Mouse (Mus musculus) adrenal gland, adult 8-10 months (tissue): ENCODE data around the gene Hist2h2be. TPM values are rescaled to one million over a fixed set of nuclear protein-coding genes. Genes with fewer than 3 reads are reported as not detected.
A peak's percentile ranks its signal among the peaks of the same experiment; 100 is the strongest.
"Not testable (repeated sequence)": the region's sequence is repeated elsewhere in the genome, so short reads cannot be mapped to it uniquely, and the experiment has no call there.

Experiments used
- DNase-seq: peaks from one replicate; pipeline ENCODE4 v3.0.0; 2022
- total RNA-seq, 4 experiments: library from RNA; stranded (reverse); gene quantifications; 2 replicates each; pipeline ENCODE4 v1.2.4; 2022

The Hist2h2be gene
- total RNA-seq, 4 experiments from 2014 or later, result 13.8 to 27.3 (median 25.2) TPM

GRCm38 (mm10) chr3:96238954-96239793, 18.3 kb downstream of the Hist2h2be start, which contains the start of gene Hist2h3c2:
Hist2h3c2 (minus strand) TSS chr3:96239127.
- not testable (repeated sequence) for DNase-seq

GRCm38 (mm10) chr3:96239949-96240798, 19.3 kb downstream of the Hist2h2be start, which contains the start of gene Hist2h2aa2:
Hist2h2aa2 (minus strand) TSS chr3:96240276.
- peak; percentile 97 for DNase-seq

- no peak for DNase-seq
Observed at GRCm38 (mm10) chr3:96240799-96241197, 19.9 kb downstream of the Hist2h2be start.

- no peak for DNase-seq
Observed at GRCm38 (mm10) chr3:96243921-96244572, 23.1 kb downstream of the Hist2h2be start.

- DNase-seq, result peak; percentile 87
Observed at GRCm38 (mm10) chr3:96245003-96245886, 24.3 kb downstream of the Hist2h2be start, which contains the start of gene Hist2h2aa1. Hist2h2aa1 (plus strand) TSS chr3:96245497.

- not testable (repeated sequence) for DNase-seq
Observed at GRCm38 (mm10) chr3:96246018-96246417, 25.1 kb downstream of the Hist2h2be start.

GRCm38 (mm10) chr3:96246427-96246856, 25.5 kb downstream of the Hist2h2be start, which contains the start of gene Hist2h3c1:
Hist2h3c1 (plus strand) TSS chr3:96246685.
- DNase-seq, result not testable (repeated sequence)

GRCm38 (mm10) chr3:96247356-96248140, 26.6 kb downstream of the Hist2h2be start:
- DNase-seq, result no peak

GRCm38 (mm10) chr3:96248141-96249033, 27.5 kb downstream of the Hist2h2be start:
- DNase-seq, result no peak

- no peak for DNase-seq
Observed at GRCm38 (mm10) chr3:96249034-96249345, 28.1 kb downstream of the Hist2h2be start.

GRCm38 (mm10) chr3:96250890-96251289, 30.0 kb downstream of the Hist2h2be start:
- no peak for DNase-seq

- DNase-seq, result no peak
Observed at GRCm38 (mm10) chr3:96251787-96252186, 30.9 kb downstream of the Hist2h2be start.

- no peak for DNase-seq
Observed at GRCm38 (mm10) chr3:96254683-96255355, 33.9 kb downstream of the Hist2h2be start.

GRCm38 (mm10) chr3:96255926-96256593, 35.1 kb downstream of the Hist2h2be start:
- no peak for DNase-seq

- no peak for DNase-seq
Observed at GRCm38 (mm10) chr3:96257190-96257589, 36.3 kb downstream of the Hist2h2be start.

- no peak for DNase-seq
Observed at GRCm38 (mm10) chr3:96260220-96260619, 39.3 kb downstream of the Hist2h2be start.

GRCm38 (mm10) chr3:96261623-96262022, 40.7 kb downstream of the Hist2h2be start:
- no peak for DNase-seq

- DNase-seq, result peak; percentile 89
Observed at GRCm38 (mm10) chr3:96262216-96262875, 41.4 kb downstream of the Hist2h2be start.
